Mouse (Mus musculus): ENCODE results near the gene Lag3.

The Lag3 gene

GRCm38 (mm10) chr6:124911533-124912218 is at the start of gene Lag3:
TSS of gene Lag3 (minus strand) at chr6:124911705.
- DNase-seq (ENCODE audit: low read depth, low spot score) = no peak

- DNase-seq (ENCODE audit: low read depth, low spot score) = no peak
Measured at GRCm38 (mm10) chr6:124961021-124961420, 49.5 kb upstream of the Lag3 start.

GRCm38 (mm10) chr6:124959960-124960359 is 48.5 kb upstream of the Lag3 start:
- DNase-seq (ENCODE audit: low read depth, low spot score) = no peak

GRCm38 (mm10) chr6:124958127-124958526 is 46.6 kb upstream of the Lag3 start:
- DNase-seq (ENCODE audit: low read depth, low spot score) = no peak

GRCm38 (mm10) chr6:124955212-124955611 is 43.7 kb upstream of the Lag3 start:
- DNase-seq (ENCODE audit: low read depth, low spot score) = no peak

GRCm38 (mm10) chr6:124953991-124954715 is 42.6 kb upstream of the Lag3 start:
- DNase-seq (ENCODE audit: low read depth, low spot score) = no peak

GRCm38 (mm10) chr6:124943526-124943925 is 32.0 kb upstream of the Lag3 start:
- no peak for DNase-seq (ENCODE audit: low read depth, low spot score)

- DNase-seq (ENCODE audit: low read depth, low spot score) = no peak
Measured at GRCm38 (mm10) chr6:124941679-124942078, 30.2 kb upstream of the Lag3 start.

- DNase-seq (ENCODE audit: low read depth, low spot score) = no peak
Measured at GRCm38 (mm10) chr6:124938554-124938953, 27.0 kb upstream of the Lag3 start.

- DNase-seq (ENCODE audit: low read depth, low spot score) = no peak
Measured at GRCm38 (mm10) chr6:124937493-124937892, 26.0 kb upstream of the Lag3 start.

- DNase-seq (ENCODE audit: low read depth, low spot score) = no peak
Measured at GRCm38 (mm10) chr6:124936681-124937080, 25.2 kb upstream of the Lag3 start.

- no peak for DNase-seq (ENCODE audit: low read depth, low spot score)
Measured at GRCm38 (mm10) chr6:124934670-124935069, 23.2 kb upstream of the Lag3 start.

GRCm38 (mm10) chr6:124933127-124933526 is 21.6 kb upstream of the Lag3 start:
- DNase-seq (ENCODE audit: low read depth, low spot score) = no peak

- no peak for DNase-seq (ENCODE audit: low read depth, low spot score)
Measured at GRCm38 (mm10) chr6:124932314-124932695, 20.8 kb upstream of the Lag3 start.

- peak; percentile 52 for DNase-seq (ENCODE audit: low read depth, low spot score)
Measured at GRCm38 (mm10) chr6:124931525-124932313, 20.2 kb upstream of the Lag3 start.

GRCm38 (mm10) chr6:124930754-124931524 is 19.4 kb upstream of the Lag3 start, which contains the start of gene Mlf2:
TSS of gene Mlf2 (plus strand) at chr6:124931386.
- peak; percentile 98 for DNase-seq (ENCODE audit: low read depth, low spot score)

GRCm38 (mm10) chr6:124930231-124930630 is 18.7 kb upstream of the Lag3 start:
- no peak for DNase-seq (ENCODE audit: low read depth, low spot score)

GRCm38 (mm10) chr6:124925941-124926340 is 14.4 kb upstream of the Lag3 start:
- DNase-seq (ENCODE audit: low read depth, low spot score) = no peak

- DNase-seq (ENCODE audit: low read depth, low spot score) = no peak
Measured at GRCm38 (mm10) chr6:124925173-124925793, 13.8 kb upstream of the Lag3 start.

- no peak for DNase-seq (ENCODE audit: low read depth, low spot score)
Measured at GRCm38 (mm10) chr6:124921539-124921938, 10.0 kb upstream of the Lag3 start.

Measured in retina, postnatal 7 days (tissue).